Mouse (Mus musculus): ENCODE data around the gene Camta2.

GRCm38 (mm10) chr11:70701221-70701955 lies 13.5 kb upstream of the Camta2 start:
- TF ChIP-seq CTCF (IDR thresholded peaks at IDR 0.05; ENCODE audit: borderline replicate concordance, extremely low read depth, insufficient read depth, insufficient read length) (no peak), POLR2A (IDR thresholded peaks at IDR 0.05; ENCODE audit: borderline replicate concordance, extremely low read depth, insufficient read depth, insufficient read length, poor library complexity, severe bottlenecking) (no peak)
